Mouse (Mus musculus): ENCODE data around the gene Rbm3. TPM values are rescaled to one million over a fixed set of nuclear protein-coding genes. Genes with fewer than 3 reads are reported as not detected.

Gene Rbm3
- total RNA-seq (2023) = 573 TPM

DNA sequence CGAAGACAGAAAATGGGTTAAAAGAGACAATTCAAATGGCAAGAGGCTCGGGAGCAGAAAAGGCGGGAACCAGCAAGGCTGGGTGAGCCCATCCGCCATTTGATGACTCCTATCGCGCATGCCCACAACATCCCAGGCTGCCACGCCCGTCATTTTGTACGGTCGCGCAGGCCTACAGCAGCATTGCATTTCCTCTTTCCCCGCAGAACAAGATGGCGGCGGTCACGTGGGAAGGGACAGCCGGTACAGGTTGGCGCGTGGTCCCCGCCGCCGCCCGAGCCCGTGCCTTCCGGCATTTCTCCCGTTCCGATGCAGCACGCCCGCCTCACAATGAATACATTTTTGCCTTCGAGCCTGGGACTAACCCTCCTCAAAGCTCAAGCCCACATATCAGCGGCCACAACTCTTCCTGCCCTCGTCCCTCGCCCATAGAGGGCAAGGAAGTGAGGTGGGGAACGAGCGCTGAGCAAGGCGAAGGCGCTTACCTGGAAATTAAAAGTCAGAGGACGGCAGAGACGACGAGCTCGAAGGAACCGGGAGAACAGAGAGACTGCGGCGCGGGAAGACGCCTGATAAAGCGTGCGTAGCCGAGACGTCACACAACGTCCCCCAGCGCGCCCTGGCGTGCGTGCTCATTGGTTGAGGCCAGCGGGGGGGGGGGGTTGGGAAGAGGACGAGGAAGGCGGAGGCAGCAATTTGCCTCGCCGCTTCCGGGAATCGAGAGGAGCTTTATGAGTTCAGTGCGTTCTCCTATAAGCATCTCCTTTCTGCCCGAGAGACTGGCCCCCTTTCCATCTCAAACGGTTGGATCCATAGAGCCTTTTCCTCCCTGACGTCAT lies at the start of gene Rbm3:
Rbm3 (minus strand) TSS at position 728 of the 839 bp plus-strand sequence.

DNA sequence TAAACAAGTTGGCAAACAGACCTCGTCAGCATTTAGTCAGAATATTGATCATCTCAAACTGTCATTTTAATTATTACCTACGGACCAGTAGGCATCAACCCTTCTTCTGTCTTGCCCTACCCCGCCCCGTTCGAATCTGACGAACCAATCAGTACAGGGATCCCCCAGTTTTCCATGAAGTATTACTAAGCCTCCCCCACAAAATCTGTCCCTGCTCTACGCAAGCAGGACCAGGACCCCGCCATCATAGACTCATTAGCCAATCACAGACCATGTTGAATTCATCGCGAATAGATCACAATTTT lies 47.7 kb upstream of the Rbm3 start, which contains the start of gene Ebp:
Ebp (minus strand) TSS at position 94 of the 305 bp plus-strand sequence.

DNA sequence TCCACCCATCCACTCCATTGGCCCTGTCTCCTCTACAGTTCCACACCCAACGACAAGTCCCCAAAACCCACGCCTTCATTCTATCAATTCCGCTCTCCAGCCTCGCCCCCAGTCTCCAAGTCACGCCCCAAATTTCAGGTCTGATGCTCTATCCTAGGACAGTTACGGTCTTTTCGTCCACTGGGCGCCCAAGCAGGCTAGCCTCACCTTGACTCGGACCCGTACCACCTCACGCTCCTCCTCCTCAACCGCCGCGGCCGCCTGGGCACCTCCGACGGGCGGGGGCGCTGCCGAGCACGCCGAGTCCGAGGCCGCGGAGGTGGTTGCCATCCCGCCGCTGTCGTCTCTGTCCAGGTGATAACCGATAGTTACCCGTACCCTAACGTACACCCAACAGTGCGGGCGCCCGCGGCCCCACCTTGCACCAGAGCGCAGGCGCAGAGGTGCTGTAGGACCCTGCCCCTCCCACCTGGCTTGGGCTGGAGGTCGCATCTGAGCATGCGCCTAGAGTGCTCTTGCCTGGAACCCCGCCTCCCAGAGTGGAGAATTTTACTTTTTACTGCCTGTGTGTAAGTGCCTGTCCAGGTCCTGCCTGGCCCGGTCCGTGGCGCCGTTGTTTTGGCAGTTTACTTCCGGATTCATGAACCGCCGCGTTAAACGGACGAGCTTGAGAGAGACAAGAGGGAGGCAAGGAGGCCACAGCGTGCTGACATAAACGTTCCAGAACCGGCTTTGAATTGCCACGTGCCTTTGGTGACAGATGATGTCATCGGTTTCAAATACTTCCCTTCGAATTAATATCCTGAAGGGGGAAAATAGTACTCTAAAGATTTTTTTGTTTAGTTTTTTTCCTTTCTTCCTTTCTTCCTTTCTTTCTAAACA lies 30.1 kb upstream of the Rbm3 start, which contains the start of gene Tbc1d25:
Tbc1d25 (minus strand) TSS at position 678 of the 882 bp plus-strand sequence.

DNA sequence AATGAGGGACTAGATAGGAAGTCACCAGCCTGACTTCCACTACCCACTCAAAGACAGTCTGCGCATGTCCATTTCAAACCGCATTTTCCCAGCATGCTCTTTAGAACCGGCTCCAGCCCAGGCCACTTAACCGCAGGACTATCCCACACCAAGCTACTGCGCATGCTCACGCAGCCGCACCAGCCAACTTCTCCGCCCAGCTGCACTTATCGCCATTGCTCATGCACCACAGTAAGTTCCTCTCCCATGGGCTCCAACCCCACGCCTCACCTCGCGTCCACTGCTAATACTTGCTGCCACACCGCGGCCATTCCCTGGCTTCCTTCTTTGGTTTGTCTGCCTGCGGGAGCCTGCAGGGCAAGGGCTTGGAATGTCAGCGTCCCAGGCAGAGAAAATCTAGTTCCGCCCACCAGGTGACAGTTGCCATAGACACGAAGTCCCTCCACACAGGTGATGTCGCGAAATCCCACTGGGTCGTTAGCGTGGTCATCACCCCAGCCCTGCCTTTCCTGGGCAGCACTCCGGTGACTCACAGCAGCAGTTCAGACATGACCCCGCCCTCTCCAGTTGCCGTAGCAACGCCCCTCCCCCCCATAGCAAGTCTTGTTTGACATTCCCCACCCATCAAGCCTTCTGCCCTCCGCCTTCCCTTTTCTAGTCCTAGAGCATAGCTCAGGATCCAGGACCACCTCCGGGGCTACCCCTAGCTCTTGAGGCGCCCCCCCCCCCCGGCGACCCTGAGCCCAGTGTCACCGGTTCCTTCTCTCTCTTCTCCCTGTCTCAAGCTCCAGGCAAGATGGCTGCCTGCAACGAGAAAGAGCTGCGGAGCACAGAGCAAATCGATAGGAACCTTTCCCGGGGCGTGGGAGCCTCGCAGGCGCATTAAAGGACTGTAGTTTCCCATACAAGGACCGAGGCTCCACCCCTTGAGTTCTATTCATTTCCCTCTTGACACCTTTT lies 13.4 kb downstream of the Rbm3 start, which contains the start of gene Wdr13:
Wdr13 (minus strand) TSS at position 876 of the 960 bp plus-strand sequence.

DNA sequence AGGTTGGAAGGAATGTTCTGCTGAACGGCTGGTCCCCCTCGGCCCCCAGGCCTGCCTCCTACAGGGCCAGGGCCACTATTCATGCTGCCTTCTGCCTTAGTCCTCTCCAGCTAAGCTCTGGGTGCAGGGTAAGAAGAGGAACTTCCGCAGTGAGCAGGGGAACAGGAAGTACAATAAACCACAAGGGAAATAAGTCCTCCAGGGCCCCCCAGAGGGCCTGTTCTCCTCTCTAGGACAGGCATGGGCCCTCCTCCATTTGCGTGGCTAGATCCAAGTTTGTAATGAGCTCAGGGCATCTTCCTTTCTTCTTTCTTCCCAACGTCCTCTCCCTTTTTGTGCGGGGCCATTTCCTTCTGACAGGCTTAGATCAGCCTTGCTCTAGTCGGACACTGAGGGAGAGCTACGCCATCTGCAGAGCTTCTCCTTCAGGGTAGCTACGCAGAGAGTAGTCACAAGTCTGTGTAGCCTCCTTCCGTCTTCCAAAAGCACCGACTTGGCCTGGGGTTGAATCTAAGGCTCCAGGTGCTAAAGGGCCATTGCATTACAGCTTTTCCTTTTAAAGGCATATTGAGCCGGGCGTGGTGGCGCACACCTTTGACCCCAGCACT lies 55.2 kb downstream of the Rbm3 start, which contains the start of gene Was:
Was (minus strand) TSS at position 153 of the 608 bp plus-strand sequence.

Other genes with a start within 250 kb of the Rbm3 start
- gene Pqbp1, start 246.6 kb downstream of the Rbm3 start, total RNA-seq (2023) = 70.6 TPM
- gene Timm17b, start 246.5 kb downstream of the Rbm3 start, total RNA-seq (2023) = 25.7 TPM
- gene Gm10491, start 238.0 kb downstream of the Rbm3 start, total RNA-seq (2023) = not detected
- not detected for gene Gm10490, start 236.3 kb downstream of the Rbm3 start, total RNA-seq (2023)
- not detected for gene Pcsk1n, start 226.1 kb downstream of the Rbm3 start, total RNA-seq (2023)
- gene Eras, start 217.3 kb downstream of the Rbm3 start, total RNA-seq (2023) = not detected
- 17.4 TPM for gene Hdac6, start 198.0 kb downstream of the Rbm3 start, total RNA-seq (2023)
- 3.6 TPM for gene Gata1, start 167.8 kb downstream of the Rbm3 start, total RNA-seq (2023)
- gene Glod5, start 127.4 kb downstream of the Rbm3 start, total RNA-seq (2023) = not detected
- gene Suv39h1, start 71.1 kb downstream of the Rbm3 start, total RNA-seq (2023) = 27.5 TPM
- 98.2 TPM for gene Was, start 55.4 kb downstream of the Rbm3 start, total RNA-seq (2023)
- 42.6 TPM for gene Wdr13, start 13.0 kb downstream of the Rbm3 start, total RNA-seq (2023)
- gene Tbc1d25, start 30.3 kb upstream of the Rbm3 start, total RNA-seq (2023) = 13.6 TPM
- gene Ebp, start 47.6 kb upstream of the Rbm3 start, total RNA-seq (2023) = 30.0 TPM
- gene Porcn, start 60.6 kb upstream of the Rbm3 start, total RNA-seq (2023) = not detected
- 14.7 TPM for gene Ftsj1, start 106.5 kb upstream of the Rbm3 start, total RNA-seq (2023)
- gene Slc38a5, start 125.3 kb upstream of the Rbm3 start, total RNA-seq (2023) = 0.50 TPM
- not detected for gene Ssxb10, start 181.5 kb upstream of the Rbm3 start, total RNA-seq (2023)
- not detected for gene Ssxb9, start 221.1 kb upstream of the Rbm3 start, total RNA-seq (2023)